Mouse (Mus musculus) lung, postnatal 0 days (tissue): Measurements from ENCODE around the gene Tex52. TPM values are rescaled to one million over a fixed set of nuclear protein-coding genes. Genes with fewer than 3 reads are reported as not detected.

Experiments used
- ATAC-seq: fragments of 200-750 bp; cut with Nextera tagmentation; 2 replicates; pipeline ENCODE4 v1.8.0; 2017; ENCODE audit warnings: moderate library complexity
- DNase-seq: peaks from one replicate; pipeline ENCODE4 v3.0.0-alpha.2; 2016; ENCODE audit warnings: low spot score
- H3K27ac ChIP-seq: fragments of 300-500 bp; sonication (generic); 2 replicates; pipeline ENCODE4 v1.5.1; 2014; ENCODE audit warnings: antibody characterized with exemption, mild to moderate bottlenecking, low read length, mixed read lengths
- H3K27me3 ChIP-seq: fragments of 300-500 bp; sonication (generic); replicated peaks from 2 replicates; pipeline ENCODE4 v1.6.1; 2014; ENCODE audit warnings: low read length, mixed read lengths; ENCODE audit not compliant: insufficient read depth
- H3K36me3 ChIP-seq: fragments of 300-500 bp; sonication (generic); 2 replicates; pipeline ENCODE4 v1.6.1; 2014; ENCODE audit warnings: low read length, mixed read lengths; ENCODE audit not compliant: insufficient read depth
- H3K4me1 ChIP-seq: fragments of 300-500 bp; sonication (generic); 2 replicates; pipeline ENCODE4 v1.6.1; 2014; ENCODE audit warnings: antibody characterized with exemption, low read depth, low read length, mixed read lengths; ENCODE audit not compliant: insufficient read depth
- H3K4me2 ChIP-seq: fragments of 300-500 bp; sonication (generic); replicated peaks from 2 replicates; pipeline ENCODE4 v1.6.1; 2014; ENCODE audit warnings: low read depth, mild to moderate bottlenecking, low read length, moderate library complexity, mixed read lengths
- H3K4me3 ChIP-seq: fragments of 300-500 bp; sonication (generic); 2 replicates; pipeline ENCODE4 v1.5.1; 2014; ENCODE audit warnings: low read depth, low read length
- H3K9ac ChIP-seq: fragments of 300-500 bp; sonication (generic); replicated peaks from 2 replicates; pipeline ENCODE4 v1.6.1; 2014; ENCODE audit warnings: low read depth, mild to moderate bottlenecking
- H3K9me3 ChIP-seq: fragments of 300-500 bp; sonication (generic); 2 replicates; pipeline ENCODE4 v1.6.1; 2016; ENCODE audit warnings: low read length, mixed read lengths
- CTCF ChIP-seq: IDR thresholded peaks from 2 replicates; pipeline ENCODE4 v1.5.1; 2016; ENCODE audit warnings: antibody characterized with exemption, mild to moderate bottlenecking
- EP300 ChIP-seq: IDR thresholded peaks from 2 replicates; pipeline ENCODE4 v1.6.1; 2016; ENCODE audit warnings: antibody characterized with exemption, mild to moderate bottlenecking, control low read depth
- WGBS: fragments of 180-500 bp; shearing (Covaris S2); extraction: QIAGEN DNeasy Blood & Tissue Kit; methylation state at CpG from one replicate; pipeline ENCODE4 v1.1.7; 2014; 5-methylcytosine and 5-hydroxymethylcytosine counted together
- polyA plus RNA-seq: library from polyadenylated mRNA; unstranded; fragments of >200 nt; fragmentation: Nextera tagmentation; extraction: Ambion mirVana; gene quantifications from 2 replicates; pipeline ENCODE4 v1.2.1, GENCODE M21; 2015

Gene Tex52
- polyA plus RNA-seq, 1 experiment from 2014 or later, result 0.17 TPM

GRCm38 (mm10) chr6:128423496-128424268 is 48.4 kb downstream of the Tex52 start:
- H3K36me3 ChIP-seq, result 0 out of 2 replicates have a peak, but pooled peaks cover under 1% of the 10 kb centered on the region
- peak overlapping the region; percentile 59 for H3K4me2 ChIP-seq
- peak overlapping the region; percentile 90 for H3K27ac ChIP-seq
- H3K4me1 ChIP-seq, result no peaks in the 10 kb centered on the region
- ATAC-seq, result no peak
- no peak for TF ChIP-seq EP300
- no peaks in the 10 kb centered on the region for H3K9me3 ChIP-seq
- WGBS, result 34% methylated on average over 14 of the region's 16 CpGs
- H3K4me3 ChIP-seq, result peak overlapping the region; percentile 60
- peak overlapping the region; percentile 55; the same call in 1 of the 2 replicates for H3K9ac ChIP-seq
- H3K27me3 ChIP-seq, result no peaks in the 10 kb centered on the region
- DNase-seq, result no peak

- Histone ChIP-seq H3K9ac (peak within 1 kb of the TSS; percentile 55), H3K27ac (peak within 1 kb of the TSS; percentile 90), H3K4me1 (no peaks in the 10 kb centered on the region), H3K36me3 (0 out of 2 replicates have a peak, but pooled peaks cover 6% of the 10 kb centered on the region), H3K9me3 (no peaks in the 10 kb centered on the region), H3K4me3 (peak within 1 kb of the TSS; percentile 60), H3K4me2 (peak within 1 kb of the TSS; percentile 59), H3K27me3 (no peaks in the 10 kb centered on the region)
- no peak for TF ChIP-seq EP300
- TF ChIP-seq CTCF, result no peak
- DNase-seq (peak; percentile 99), ATAC-seq (peak; percentile 97)
- under 1% methylated on average over 42 of the region's 42 CpGs for WGBS
Measured at GRCm38 (mm10) chr6:128424269-128425019, 49.2 kb downstream of the Tex52 start, which contains the start of gene Itfg2. Gene Itfg2, minus strand, starts transcription at chr6:128424931.

- H3K4me2 ChIP-seq, result peak overlapping the region; percentile 59
- ATAC-seq (no peak), DNase-seq (no peak)
- TF ChIP-seq CTCF, result no peak
- no peak; the same call in 1 of the 2 replicates for TF ChIP-seq EP300
- peak overlapping the region; percentile 55 for H3K9ac ChIP-seq
- 0 out of 2 replicates have a peak, but pooled peaks cover 8% of the 10 kb centered on the region for H3K36me3 ChIP-seq
- H3K4me1 ChIP-seq, result no peaks in the 10 kb centered on the region
- H3K27me3 ChIP-seq, result no peaks in the 10 kb centered on the region
- H3K9me3 ChIP-seq, result no peaks in the 10 kb centered on the region
- H3K27ac ChIP-seq, result peak overlapping the region; percentile 90
- 21% methylated on average over 9 of the region's 9 CpGs for WGBS
- peak overlapping the region; percentile 60 for H3K4me3 ChIP-seq
Measured at GRCm38 (mm10) chr6:128425046-128425445, 49.8 kb downstream of the Tex52 start.

GRCm38 (mm10) chr6:128427571-128427970 is 52.3 kb downstream of the Tex52 start:
- Histone ChIP-seq H3K27me3 (no peaks in the 10 kb centered on the region), H3K4me1 (no peaks in the 10 kb centered on the region), H3K27ac (no peak overlapping the region), H3K36me3 (peaks cover 22% of the 10 kb centered on the region), H3K4me3 (no peak overlapping the region), H3K9me3 (no peaks in the 10 kb centered on the region), H3K4me2 (no peak overlapping the region), H3K9ac (no peak overlapping the region)
- ATAC-seq (no peak), DNase-seq (peak; percentile 52)
- WGBS, result 81% methylated on average over 5 of the region's 5 CpGs
- TF ChIP-seq CTCF (no peak), EP300 (no peak)

- ATAC-seq, result no peak
- H3K9me3 ChIP-seq, result no peaks in the 10 kb centered on the region
- no peak overlapping the region for H3K4me3 ChIP-seq
- H3K27me3 ChIP-seq, result no peaks in the 10 kb centered on the region
- H3K36me3 ChIP-seq, result peaks cover 37% of the 10 kb centered on the region
- H3K9ac ChIP-seq, result no peak overlapping the region
- no peak overlapping the region for H3K27ac ChIP-seq
- 94% methylated on average over 2 of the region's 2 CpGs for WGBS
- H3K4me2 ChIP-seq, result no peak overlapping the region
- H3K4me1 ChIP-seq, result no peaks in the 10 kb centered on the region
- TF ChIP-seq EP300 (no peak), CTCF (no peak)
- DNase-seq, result no peak
Measured at GRCm38 (mm10) chr6:128429300-128429699, 54.0 kb downstream of the Tex52 start.

GRCm38 (mm10) chr6:128429826-128430225 is 54.6 kb downstream of the Tex52 start:
- ATAC-seq, result peak; percentile 68
- Histone ChIP-seq H3K9ac (no peak overlapping the region), H3K4me1 (no peaks in the 10 kb centered on the region), H3K9me3 (no peaks in the 10 kb centered on the region), H3K4me2 (no peak overlapping the region), H3K27ac (no peak overlapping the region), H3K27me3 (no peaks in the 10 kb centered on the region), H3K4me3 (no peak overlapping the region), H3K36me3 (peaks cover 39% of the 10 kb centered on the region)
- 70% methylated on average over 6 of the region's 6 CpGs for WGBS
- DNase-seq, result peak; percentile 73
- TF ChIP-seq EP300 (peak; percentile 48; the same call in 1 of the 2 replicates), CTCF (no peak)
